Mouse (Mus musculus) embryo, embryonic 9.5 days (tissue): ENCODE results near the gene Atg2a.
"Not testable (repeated sequence)": the region's sequence is repeated elsewhere in the genome, so short reads cannot be mapped to it uniquely, and the experiment has no call there.

Experiments used
- DNase-seq: peaks from one replicate; pipeline ENCODE4 v3.0.0-alpha.2; 2017; ENCODE audit errors: extremely low spot score

Gene Atg2a

DNA sequence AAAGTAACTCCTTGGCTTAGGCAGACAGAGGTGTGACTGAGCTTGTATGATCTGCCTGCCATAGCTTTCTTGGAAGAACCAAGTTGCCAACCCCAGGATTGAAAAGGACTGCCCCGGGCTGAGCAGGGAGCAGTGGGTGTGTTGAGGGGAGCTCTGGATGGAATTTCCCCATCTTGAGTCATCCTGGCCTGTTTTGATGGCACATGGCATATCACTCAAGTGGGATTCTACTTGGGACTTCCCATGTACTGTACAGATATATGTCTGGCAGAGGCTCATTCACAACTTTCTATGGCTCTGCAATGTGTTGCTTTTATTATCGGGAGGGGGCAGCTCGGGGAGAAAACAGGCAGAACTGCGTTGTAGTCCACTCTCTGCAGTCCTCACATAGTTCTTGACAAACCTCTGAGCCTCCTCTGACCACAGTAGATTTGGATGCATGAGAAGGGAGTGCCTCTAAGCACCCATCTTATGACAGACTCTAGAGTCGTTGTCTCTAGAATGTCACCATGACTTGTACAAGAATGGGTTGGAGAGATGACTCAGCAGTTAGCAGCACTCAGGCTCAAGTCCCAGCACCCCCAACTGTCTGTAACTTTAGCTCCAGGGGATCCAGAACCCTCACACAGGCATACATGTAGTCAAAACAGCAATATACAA lies 55.2 kb downstream of the Atg2a start:
- no peak for DNase-seq

DNA sequence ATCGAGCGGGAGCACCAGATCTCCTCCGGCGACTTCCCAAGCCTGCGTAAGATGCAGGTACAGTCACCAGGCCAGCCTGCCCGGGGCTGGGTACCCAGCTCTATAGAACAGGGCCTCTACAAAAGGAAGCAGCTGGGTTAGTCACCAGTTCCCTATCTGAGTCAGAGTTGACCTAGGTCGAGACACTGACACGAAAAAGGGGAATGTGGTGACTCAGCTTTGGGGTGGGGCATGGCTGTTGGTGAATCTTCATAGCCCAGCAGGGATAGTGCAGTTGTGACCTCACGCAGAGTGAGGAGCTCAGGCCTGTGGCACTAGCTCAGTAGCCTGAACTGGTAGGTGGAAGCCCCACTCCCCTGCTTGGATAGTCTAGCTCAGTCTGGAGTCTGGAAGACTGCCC lies 56.2 kb downstream of the Atg2a start:
- no peak for DNase-seq

DNA sequence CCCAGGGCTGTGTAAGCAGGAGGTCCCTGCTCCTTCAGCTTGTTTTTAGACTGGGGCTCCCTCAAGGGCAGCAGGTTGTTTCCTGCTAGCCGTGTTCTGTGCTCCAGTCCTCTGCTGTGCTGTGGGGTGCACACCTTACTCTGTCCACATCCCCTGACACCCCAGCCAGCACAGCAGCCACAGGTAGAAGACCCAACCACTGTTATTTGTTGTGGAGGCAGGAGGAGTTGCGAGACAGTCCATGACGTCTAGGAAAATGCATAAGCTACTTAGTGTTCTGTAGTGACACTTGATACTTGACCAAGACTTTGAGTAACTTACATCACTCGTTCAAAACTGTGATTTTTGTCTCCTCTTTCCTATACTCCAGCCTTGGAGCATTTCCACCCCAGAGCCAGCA lies 57.5 kb downstream of the Atg2a start:
- DNase-seq = no peak

DNA sequence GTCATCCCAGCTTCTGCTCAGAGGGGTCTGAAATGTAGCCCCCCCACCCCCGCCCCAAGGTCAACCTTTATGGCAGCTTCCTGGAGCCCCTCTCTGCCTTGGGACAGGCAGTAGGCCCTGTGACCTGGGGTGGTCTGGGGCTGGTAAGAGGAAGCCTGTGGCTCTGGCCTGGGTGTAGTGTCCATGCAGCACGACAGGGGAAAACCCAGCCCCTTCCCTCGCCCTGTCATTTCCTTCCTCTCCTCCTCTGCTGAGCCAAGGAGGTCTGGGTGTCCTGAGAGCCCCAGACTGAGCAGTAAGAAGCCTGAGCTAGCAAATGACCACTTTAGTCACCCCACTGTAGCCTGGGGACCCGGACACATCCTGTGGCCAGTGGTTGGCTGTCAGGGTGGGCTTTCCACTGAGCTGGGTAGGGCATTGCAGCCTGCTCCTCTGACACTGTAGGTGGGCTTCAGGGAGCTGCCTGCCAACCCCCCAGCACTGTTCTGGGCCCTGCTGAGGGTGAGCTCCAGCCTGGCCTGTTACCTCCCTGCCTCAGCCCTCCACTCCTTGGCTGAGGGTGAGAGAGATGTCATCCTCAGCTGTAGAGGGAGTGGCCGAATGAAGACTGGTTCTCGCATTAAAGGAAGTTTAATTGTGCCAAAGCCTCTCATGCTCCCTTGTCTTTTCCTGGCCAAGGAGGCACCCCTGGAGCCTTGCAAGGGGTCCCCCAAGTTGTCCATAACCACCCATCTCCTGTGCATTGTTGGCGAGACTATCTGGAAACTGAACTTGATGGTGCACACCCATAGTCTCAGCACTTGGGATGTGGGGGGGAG lies 58.2 kb downstream of the Atg2a start:
- no peak for DNase-seq

DNA sequence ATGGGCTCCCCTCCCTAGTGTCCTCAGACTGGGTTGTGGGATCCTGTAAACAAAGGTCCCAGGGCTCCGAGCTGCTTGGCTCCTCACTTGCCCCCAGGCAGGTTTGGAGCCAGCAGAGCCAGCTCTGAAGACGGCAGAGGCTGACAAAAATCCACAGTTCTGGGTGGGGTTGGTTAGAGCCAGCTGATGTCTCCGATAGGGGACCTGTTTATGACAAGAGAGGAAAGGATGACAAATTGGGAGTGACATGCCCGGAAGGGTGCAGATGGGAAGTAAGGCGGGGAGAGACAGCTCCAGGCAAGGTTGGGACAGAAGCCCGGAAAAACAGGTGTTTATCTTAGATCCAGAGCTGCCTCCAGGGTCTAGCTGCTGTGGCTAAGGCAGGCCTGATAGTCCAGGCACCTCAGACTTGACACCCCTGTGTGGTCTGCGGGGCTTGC lies 59.0 kb downstream of the Atg2a start:
- no peak for DNase-seq

DNA sequence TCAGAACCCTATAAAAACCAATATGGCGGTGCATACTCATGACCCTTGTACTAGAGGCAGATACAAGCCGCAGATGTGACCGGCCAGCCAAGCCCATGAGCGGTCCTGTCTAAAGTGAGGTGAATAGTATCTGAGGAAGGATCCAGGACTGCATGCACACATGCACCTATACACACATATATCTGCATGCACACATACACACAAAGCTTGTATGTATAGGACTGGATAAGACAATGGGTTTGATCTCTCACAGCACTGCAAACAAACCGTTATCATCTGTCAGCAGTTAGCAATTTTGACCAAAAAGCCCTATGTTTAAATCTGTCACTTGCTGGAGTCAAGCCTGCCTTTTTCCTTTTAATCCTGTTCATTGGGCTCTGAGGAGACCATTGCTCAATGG lies 60.6 kb downstream of the Atg2a start:
- no peak for DNase-seq

DNA sequence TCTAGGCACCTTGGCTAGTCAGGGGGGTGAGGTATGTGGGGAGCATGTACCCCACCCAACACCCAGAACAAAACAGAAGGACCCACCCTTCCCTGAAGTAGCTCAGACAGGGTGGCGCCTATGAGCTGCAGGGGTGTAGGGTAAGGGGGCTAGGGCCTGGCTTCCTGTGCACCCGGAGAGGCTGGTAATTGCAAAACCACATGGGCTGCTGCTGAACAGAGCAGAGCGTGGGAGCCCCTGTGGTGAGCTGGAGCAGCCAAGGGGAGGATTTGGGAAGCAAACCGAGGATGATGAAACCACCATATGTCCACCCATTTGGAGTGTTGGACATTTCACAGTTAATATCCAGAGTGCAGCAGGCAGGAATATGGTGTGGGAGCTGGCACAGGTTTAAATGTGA lies 61.1 kb downstream of the Atg2a start:
- no peak for DNase-seq

DNA sequence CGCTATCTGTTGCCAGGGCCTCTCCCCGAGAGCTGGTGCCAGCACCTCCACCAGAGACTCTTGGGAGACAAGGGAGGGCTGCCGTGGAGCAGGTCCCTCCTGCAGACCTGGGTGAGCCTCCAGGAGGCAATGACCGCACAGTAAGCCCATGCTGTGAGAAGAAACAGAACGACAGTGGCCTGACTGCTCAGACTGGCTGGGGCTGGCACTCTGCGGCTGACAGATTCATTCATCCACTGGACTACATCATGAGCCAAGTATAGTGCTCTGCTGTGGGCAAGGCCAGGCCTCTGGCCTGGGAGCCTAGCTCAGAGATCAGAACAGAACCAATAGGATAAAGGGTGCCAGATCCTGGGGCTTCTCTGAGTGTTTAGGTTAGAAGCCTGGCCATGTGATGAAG lies 62.4 kb downstream of the Atg2a start:
- no peak for DNase-seq

DNA sequence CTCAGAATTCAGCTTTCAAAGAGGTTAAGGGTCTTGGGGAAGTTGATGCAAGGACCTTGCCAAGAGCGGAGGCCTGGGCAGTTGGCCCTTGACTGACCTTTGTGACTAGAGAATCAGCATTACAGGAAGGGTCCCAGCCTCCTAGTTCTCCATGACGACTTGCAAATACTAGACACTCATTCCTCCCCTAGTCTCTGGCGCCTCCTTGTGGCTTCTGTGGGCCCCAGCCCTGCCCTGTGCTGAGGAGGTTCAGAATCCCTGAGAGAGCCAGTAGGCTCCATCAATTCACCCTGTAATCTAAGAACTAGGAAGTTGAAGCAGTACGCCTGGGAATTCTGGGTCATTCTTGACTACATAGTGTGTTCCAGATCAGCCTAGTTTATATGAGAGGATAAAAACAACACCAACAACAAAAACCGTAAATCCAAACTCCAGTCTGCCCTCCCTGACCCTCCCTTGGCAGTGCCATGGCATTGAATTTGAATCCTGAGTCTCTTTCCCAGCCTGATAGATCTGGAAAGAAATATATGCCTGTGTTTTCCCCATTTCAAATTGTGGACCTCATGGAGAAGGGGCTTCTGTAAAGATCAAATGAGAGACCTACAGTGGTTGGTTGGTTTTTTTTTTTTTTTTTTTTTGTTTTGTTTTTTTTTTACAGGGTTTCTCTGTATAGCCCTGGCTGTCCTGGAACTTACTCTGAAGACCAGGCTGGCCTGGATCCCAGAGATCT lies 63.5 kb downstream of the Atg2a start:
- peak; percentile 93 for DNase-seq

DNA sequence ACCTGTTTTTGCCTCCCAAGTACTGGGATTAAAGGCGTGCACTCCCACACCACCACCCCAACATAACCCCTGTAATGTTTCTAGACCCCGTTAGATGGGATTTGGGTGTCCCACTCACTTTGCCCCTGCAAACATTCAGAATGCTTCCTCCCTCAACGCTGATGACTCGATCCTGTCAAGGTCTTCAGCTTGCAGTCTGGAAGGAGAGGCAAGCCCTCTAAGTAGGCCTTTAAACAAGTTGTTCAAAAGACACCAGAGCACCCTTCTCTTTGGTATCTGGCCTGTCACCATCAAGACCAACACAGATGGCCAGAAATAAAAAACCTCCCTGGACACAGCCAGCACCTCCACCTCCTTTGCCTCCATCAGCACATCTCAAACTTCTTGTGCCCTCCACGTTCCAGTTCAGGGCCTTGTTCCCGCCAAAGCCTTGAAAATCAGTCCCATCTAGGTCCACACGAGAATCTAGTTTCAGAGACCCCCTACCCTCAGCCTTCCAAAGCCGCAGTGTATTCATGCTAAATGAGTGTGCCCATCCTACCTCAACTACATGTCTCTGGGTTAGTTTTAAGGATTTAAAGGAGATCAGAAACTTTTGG lies 64.1 kb downstream of the Atg2a start:
- no peak for DNase-seq

DNA sequence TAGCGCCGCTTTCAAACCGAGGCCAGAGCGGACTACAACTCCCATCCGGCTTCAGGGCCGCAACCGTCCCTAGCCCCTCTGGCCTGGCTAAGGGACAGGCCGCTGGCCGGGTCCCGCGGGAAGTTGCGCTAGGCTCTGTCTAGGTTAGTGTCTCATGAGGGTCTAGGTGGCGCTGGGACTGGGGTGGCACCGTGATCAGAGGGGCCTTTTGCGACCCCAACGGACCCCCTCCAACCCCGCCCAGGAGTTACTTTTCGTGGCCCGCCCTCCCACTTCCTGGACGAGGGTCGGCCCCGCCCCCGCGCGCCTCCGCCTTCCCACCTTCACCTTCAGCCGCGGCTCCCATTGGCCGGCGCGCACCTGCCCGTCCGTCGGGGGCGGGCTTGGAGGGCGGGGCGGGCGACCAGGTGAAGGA lies 64.7 kb downstream of the Atg2a start, which contains the start of gene Cdc42bpg:
Cdc42bpg (plus strand) TSS at position 320 of the 415 bp plus-strand sequence.
- peak; percentile 86 for DNase-seq

DNA sequence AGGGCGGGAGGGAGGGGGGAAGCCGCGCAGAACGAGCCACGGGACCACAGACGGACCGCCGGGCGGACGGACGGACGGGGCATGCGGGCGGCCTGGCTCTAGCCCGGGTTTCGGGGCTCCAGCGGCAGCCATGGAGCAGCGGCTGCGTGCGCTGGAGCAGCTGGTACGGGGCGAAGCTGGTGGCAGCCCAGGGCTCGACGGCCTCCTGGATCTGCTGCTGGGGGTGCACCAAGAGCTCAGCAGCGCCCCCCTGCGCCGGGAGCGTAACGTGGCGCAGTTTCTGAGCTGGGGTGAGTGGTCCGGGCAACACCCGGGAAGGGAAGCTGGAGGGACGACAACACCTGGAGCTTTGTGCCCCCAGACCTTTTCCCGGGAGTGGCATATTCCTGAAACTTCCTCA lies 65.1 kb downstream of the Atg2a start:
- peak; percentile 76 for DNase-seq

DNA sequence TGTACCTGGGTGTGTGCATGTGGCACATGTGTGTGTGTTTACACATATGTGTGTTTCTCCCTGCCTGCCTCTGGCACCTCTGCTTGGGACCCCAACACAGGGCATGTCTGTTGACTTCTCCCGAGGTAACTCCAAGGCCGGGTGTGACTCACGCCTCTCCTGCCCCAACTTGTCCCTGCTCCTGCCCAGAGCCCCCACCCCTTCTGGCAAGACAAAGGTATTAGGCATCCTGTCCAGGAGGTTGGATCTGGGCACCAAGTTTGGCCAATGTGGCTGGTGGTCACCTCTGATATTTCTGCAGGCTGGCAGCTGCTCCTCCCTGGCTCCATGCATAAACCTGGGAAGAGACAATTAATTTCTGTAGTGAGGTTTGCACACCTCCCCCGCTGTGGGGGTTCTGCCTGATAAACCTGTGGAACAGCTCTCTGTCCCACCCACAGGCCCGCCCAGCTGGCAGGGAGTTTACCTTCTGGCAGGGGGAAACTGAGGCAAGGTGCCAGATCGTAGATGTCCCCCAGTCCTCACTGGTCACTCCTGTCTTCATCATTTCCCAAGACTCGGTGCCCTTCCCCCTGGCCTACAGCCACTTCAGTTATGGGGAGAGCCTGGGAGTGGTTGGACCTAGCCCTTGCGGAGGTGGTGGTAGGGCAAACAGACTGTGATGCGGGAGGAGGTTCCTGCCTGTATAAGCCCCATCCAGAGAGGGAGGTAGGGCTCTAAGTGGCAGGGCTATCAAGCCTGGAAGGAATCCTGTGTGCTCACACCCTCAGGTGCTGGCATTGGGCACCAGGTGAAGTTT lies 66.5 kb downstream of the Atg2a start:
- DNase-seq = no peak

DNA sequence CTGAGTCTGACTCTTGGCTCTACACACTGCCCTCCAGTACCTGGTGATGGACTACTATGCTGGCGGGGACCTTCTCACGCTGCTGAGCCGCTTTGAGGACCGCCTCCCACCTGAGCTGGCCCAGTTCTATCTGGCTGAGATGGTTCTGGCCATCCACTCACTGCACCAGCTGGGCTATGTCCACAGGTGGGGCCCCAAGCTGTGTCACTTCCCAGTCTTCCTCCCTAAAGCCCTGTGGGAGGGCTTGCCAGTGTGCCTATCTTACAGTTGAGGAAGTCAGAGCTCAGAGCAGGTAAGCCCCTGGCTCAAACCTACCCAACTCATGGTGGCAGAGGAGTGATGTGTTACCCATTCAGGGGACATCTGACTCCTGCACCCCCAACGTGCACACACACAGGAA lies 68.7 kb downstream of the Atg2a start:
- no peak for DNase-seq

DNA sequence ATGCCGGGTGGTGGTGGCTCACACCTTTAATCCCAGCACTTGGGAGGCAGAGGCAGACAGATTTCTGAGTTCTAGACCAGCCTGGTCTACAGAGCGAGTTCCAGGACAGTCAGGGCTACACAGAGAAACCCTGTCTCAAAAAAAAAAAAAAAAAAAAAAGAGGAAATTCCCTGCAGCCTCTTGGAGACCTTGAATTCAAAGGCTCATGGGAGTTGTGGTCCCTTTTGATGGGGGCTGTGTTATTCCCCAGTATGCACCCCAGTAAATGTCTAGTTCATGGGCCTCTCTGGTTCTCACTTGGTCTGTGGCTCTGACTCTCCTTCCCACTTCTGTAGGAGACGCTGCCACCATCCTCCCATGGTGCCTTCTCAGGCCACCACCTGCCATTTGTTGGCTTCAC lies 70.3 kb downstream of the Atg2a start:
- not testable (repeated sequence) for DNase-seq
